8 mouse cellular contexts compared by ENCODE assay signal in genomic region chr6:70842991-70843390, GRCm38 (mm10). TPM values are rescaled to one million over a fixed set of nuclear protein-coding genes. Genes with fewer than 3 reads are reported as not detected.
A peak's percentile ranks its signal among the peaks of the same experiment; 100 is the strongest.
DNase-seq lines count a peak whose midpoint lies in the region; ATAC-seq and TF ChIP-seq lines count a peak whose summit lies in the region.

No protein-coding gene starts in this region.

- no peak overlapping the region for H3K4me2 ChIP-seq in forebrain, postnatal 0 days (ENCODE audit: low read depth)
- peak overlapping the region; percentile 69 for H3K4me2 ChIP-seq in embryonic facial prominence, embryonic 14.5 days (ENCODE audit: low read depth, low read length)
- H3K4me2 ChIP-seq in intestine, embryonic 14.5 days (ENCODE audit: low read length): peak overlapping the region; percentile 65
- peak overlapping the region; percentile 70 for H3K4me2 ChIP-seq in lung, embryonic 16.5 days (ENCODE audit: low read depth, low read length)

- H3K27me3 ChIP-seq in forebrain, embryonic 10.5 days (ENCODE audit: poor library complexity, severe bottlenecking): no peaks in the 10 kb centered on the region
- no peaks in the 10 kb centered on the region for H3K27me3 ChIP-seq in forebrain, postnatal 0 days (ENCODE audit: insufficient read depth, low read length)
- H3K27me3 ChIP-seq in embryonic facial prominence, embryonic 14.5 days (replicated peaks; ENCODE audit: control insufficient read depth, insufficient read depth, low read length): no peaks in the 10 kb centered on the region
- H3K27me3 ChIP-seq in intestine, embryonic 14.5 days (replicated peaks; ENCODE audit: control insufficient read depth, insufficient read depth, low read length): no peaks in the 10 kb centered on the region
- H3K27me3 ChIP-seq in lung, embryonic 16.5 days (ENCODE audit: control insufficient read depth, insufficient read depth, low read depth, low read length): no peaks in the 10 kb centered on the region
- no peaks in the 10 kb centered on the region for H3K27me3 ChIP-seq in cerebellum, adult 2 months (ENCODE audit: control insufficient read depth, insufficient read depth, low read length)

- H3K4me3 ChIP-seq in forebrain, embryonic 10.5 days: peak overlapping the region; percentile 90; the same call in 1 of the 2 replicates
- no peak overlapping the region; the same call in 1 of the 2 replicates for H3K4me3 ChIP-seq in forebrain, postnatal 0 days (ENCODE audit: low read depth, low read length)
- H3K4me3 ChIP-seq in embryonic facial prominence, embryonic 14.5 days (ENCODE audit: low read depth, low read length): peak overlapping the region; percentile 45; the same call in 1 of the 2 replicates
- H3K4me3 ChIP-seq in intestine, embryonic 14.5 days (ENCODE audit: low read depth, low read length): no peak overlapping the region
- H3K4me3 ChIP-seq in lung, embryonic 16.5 days (ENCODE audit: low read length): peak overlapping the region; percentile 52
- H3K4me3 ChIP-seq in cerebellum, adult 2 months (replicated peaks; ENCODE audit: insufficient read depth, low read depth, low read length): no peak overlapping the region

- WGBS in forebrain, embryonic 10.5 days: 67% methylated on average over 5 of the region's 5 CpGs
- 72% methylated on average over 5 of the region's 5 CpGs for WGBS in forebrain, postnatal 0 days
- WGBS in embryonic facial prominence, embryonic 14.5 days: 33% methylated on average over 5 of the region's 5 CpGs
- WGBS in intestine, embryonic 14.5 days: 60% methylated on average over 5 of the region's 5 CpGs
- WGBS in lung, embryonic 16.5 days: 36% methylated on average over 5 of the region's 5 CpGs
- 47% methylated on average over 5 of the region's 5 CpGs for WGBS in cerebellum, adult 2 months

- no peak for TF ChIP-seq POLR2A in cerebellum, adult 2 months (IDR thresholded peaks at IDR 0.05; ENCODE audit: borderline replicate concordance, insufficient read depth, low read length)

- H3K4me1 ChIP-seq in forebrain, embryonic 10.5 days: peaks cover 41% of the 10 kb centered on the region
- H3K4me1 ChIP-seq in forebrain, postnatal 0 days (ENCODE audit: insufficient read depth): peaks cover 15% of the 10 kb centered on the region
- H3K4me1 ChIP-seq in embryonic facial prominence, embryonic 14.5 days (ENCODE audit: control insufficient read depth, insufficient read depth, low read length): peaks cover 28% of the 10 kb centered on the region
- H3K4me1 ChIP-seq in intestine, embryonic 14.5 days (replicated peaks; ENCODE audit: control insufficient read depth, insufficient read depth, low read length): peaks cover 30% of the 10 kb centered on the region
- peaks cover 27% of the 10 kb centered on the region for H3K4me1 ChIP-seq in lung, embryonic 16.5 days (replicated peaks; ENCODE audit: control insufficient read depth, insufficient read depth, low read length)
- H3K4me1 ChIP-seq in cerebellum, adult 2 months (ENCODE audit: control insufficient read depth, insufficient read depth, low read length): peaks cover 3% of the 10 kb centered on the region; the same call in 1 of the 2 replicates

- H3K27ac ChIP-seq in forebrain, embryonic 10.5 days: peak overlapping the region; percentile 86
- no peak overlapping the region for H3K27ac ChIP-seq in forebrain, postnatal 0 days (ENCODE audit: low read depth, low read length)
- peak overlapping the region; percentile 85 for H3K27ac ChIP-seq in embryonic facial prominence, embryonic 14.5 days (replicated peaks; ENCODE audit: low read depth, low read length)
- peak overlapping the region; percentile 70; the same call in 1 of the 2 replicates for H3K27ac ChIP-seq in intestine, embryonic 14.5 days (ENCODE audit: low read depth)
- H3K27ac ChIP-seq in lung, embryonic 16.5 days (ENCODE audit: low read length): peak overlapping the region; percentile 81
- no peak overlapping the region for H3K27ac ChIP-seq in cerebellum, adult 2 months (ENCODE audit: insufficient read depth, low read length)

- TF ChIP-seq CTCF in forebrain, postnatal 0 days (IDR thresholded peaks at IDR 0.05; ENCODE audit: low read depth): no peak
- no peak for TF ChIP-seq CTCF in cerebellum, adult 2 months (IDR thresholded peaks at IDR 0.05; ENCODE audit: borderline replicate concordance, insufficient read depth, low read depth, low read length)

- H3K36me3 ChIP-seq in forebrain, embryonic 10.5 days (replicated peaks): no peaks in the 10 kb centered on the region
- H3K36me3 ChIP-seq in forebrain, postnatal 0 days (ENCODE audit: insufficient read depth): no peaks in the 10 kb centered on the region
- no peaks in the 10 kb centered on the region for H3K36me3 ChIP-seq in embryonic facial prominence, embryonic 14.5 days (ENCODE audit: control insufficient read depth, insufficient read depth, low read length)
- H3K36me3 ChIP-seq in intestine, embryonic 14.5 days (ENCODE audit: control insufficient read depth, insufficient read depth, low read length): no peaks in the 10 kb centered on the region
- no peaks in the 10 kb centered on the region for H3K36me3 ChIP-seq in lung, embryonic 16.5 days (ENCODE audit: control insufficient read depth, insufficient read depth, low read length)

- no peaks in the 10 kb centered on the region for H3K9me3 ChIP-seq in forebrain, embryonic 10.5 days
- no peaks in the 10 kb centered on the region for H3K9me3 ChIP-seq in forebrain, postnatal 0 days (ENCODE audit: low read length)
- H3K9me3 ChIP-seq in embryonic facial prominence, embryonic 14.5 days (ENCODE audit: control insufficient read depth, low read length): no peaks in the 10 kb centered on the region
- H3K9me3 ChIP-seq in intestine, embryonic 14.5 days (ENCODE audit: control insufficient read depth, low read length): no peaks in the 10 kb centered on the region
- no peaks in the 10 kb centered on the region for H3K9me3 ChIP-seq in lung, embryonic 16.5 days (ENCODE audit: control insufficient read depth, low read length)

- DNase-seq in forebrain, embryonic 10.5 days (ENCODE audit: extremely low spot score, low spot score): no peak
- DNase-seq in forebrain, postnatal 0 days: no peak
- peak; percentile 30 for DNase-seq in embryonic facial prominence, embryonic 14.5 days (ENCODE audit: low spot score)
- DNase-seq in intestine, embryonic 14.5 days (ENCODE audit: low spot score): no peak
- DNase-seq in right cerebral cortex, postnatal 25 days: no peak
- no peak for DNase-seq in left cerebral cortex, postnatal 25 days (ENCODE audit: low spot score in 2 of 2)
- DNase-seq in cerebellum, adult 2 months: no peak

- no peak overlapping the region for H3K9ac ChIP-seq in forebrain, postnatal 0 days
- H3K9ac ChIP-seq in embryonic facial prominence, embryonic 14.5 days (ENCODE audit: low read depth, low read length): peak overlapping the region; percentile 61; the same call in 1 of the 2 replicates
- peak overlapping the region; percentile 48; the same call in 1 of the 2 replicates for H3K9ac ChIP-seq in intestine, embryonic 14.5 days (ENCODE audit: low read length)
- H3K9ac ChIP-seq in lung, embryonic 16.5 days (ENCODE audit: low read length): peak overlapping the region; percentile 58

- ATAC-seq in forebrain, postnatal 0 days: no peak
- ATAC-seq in embryonic facial prominence, embryonic 14.5 days (ENCODE audit: low read depth): no peak
- ATAC-seq in intestine, embryonic 14.5 days (replicated peaks; ENCODE audit: low FRiP score, low TSS enrichment, low read depth): no peak
- ATAC-seq in lung, embryonic 16.5 days (ENCODE audit: low read depth): no peak

- intact Hi-C loops in left cerebral cortex, postnatal 25 days (cut with DNase I): loop anchor here (2.0 to 5.0 kb wide), 2 partner anchors 30 to 39 kb away; no protein-coding TSS in a partner anchor

RNA-seq across cellular contexts. Expression of gene Eif2ak3, which starts 1.3 kb away (rescaled TPM):
- polyA plus RNA-seq in forebrain, embryonic 10.5 days (2016; fragmentation: Nextera tagmentation; extraction: Ambion mirVana): 6.5 and 8.0 TPM in 2 replicates
- total RNA-seq in forebrain, postnatal 0 days (2014; rRNA removed): 22.3 and 23.3 TPM in 2 replicates
- polyA plus RNA-seq in forebrain, postnatal 0 days (2015; fragmentation: Nextera tagmentation; extraction: Ambion mirVana): 6.9 and 8.3 TPM in 2 replicates
- 13.0 and 15.9 TPM in 2 replicates for polyA plus RNA-seq in embryonic facial prominence, embryonic 14.5 days (2014; fragmentation: Nextera tagmentation; extraction: Ambion mirVana)
- 7.3 and 8.2 TPM in 2 replicates for polyA plus RNA-seq in intestine, embryonic 14.5 days (2014; fragmentation: Nextera tagmentation; extraction: Ambion mirVana)
- 9.1 and 9.5 TPM in 2 replicates for polyA plus RNA-seq in lung, embryonic 16.5 days (2015; fragmentation: Nextera tagmentation; extraction: Ambion mirVana)
- 10 to 100 TPM; 21.2 to 23.1 TPM for total RNA-seq in left cerebral cortex, postnatal 25 days (2021)
- polyA plus RNA-seq in cerebellum, adult 2 months (2012; rRNA removed): 24.0 and 26.7 TPM in 2 replicates

RNA-seq across cellular contexts. Expression of gene Rpia, which starts 51.0 kb away (rescaled TPM):
- 2.0 and 2.8 TPM in 2 replicates for polyA plus RNA-seq in forebrain, embryonic 10.5 days (2016; fragmentation: Nextera tagmentation; extraction: Ambion mirVana)
- 19.6 and 22.6 TPM in 2 replicates for total RNA-seq in forebrain, postnatal 0 days (2014; rRNA removed)
- polyA plus RNA-seq in forebrain, postnatal 0 days (2015; fragmentation: Nextera tagmentation; extraction: Ambion mirVana): 0.73 and 1.2 TPM in 2 replicates
- polyA plus RNA-seq in embryonic facial prominence, embryonic 14.5 days (2014; fragmentation: Nextera tagmentation; extraction: Ambion mirVana): 3.0 and 3.3 TPM in 2 replicates
- polyA plus RNA-seq in intestine, embryonic 14.5 days (2014; fragmentation: Nextera tagmentation; extraction: Ambion mirVana): 4.8 and 6.1 TPM in 2 replicates
- polyA plus RNA-seq in lung, embryonic 16.5 days (2015; fragmentation: Nextera tagmentation; extraction: Ambion mirVana): 2.2 and 2.7 TPM in 2 replicates
- 10 to 100 TPM; 11.9 to 13.2 TPM for total RNA-seq in left cerebral cortex, postnatal 25 days (2021)
- polyA plus RNA-seq in cerebellum, adult 2 months (2012; rRNA removed): 17.7 and 18.4 TPM in 2 replicates

Comparison
In these comparisons a context has a peak if more than half of its experiments do, and no peak if none do; other contexts are left out.
1. H3K27ac ChIP-seq: peak in forebrain, embryonic 10.5 days (single experiment), embryonic facial prominence, embryonic 14.5 days (single experiment), intestine, embryonic 14.5 days (single experiment) and lung, embryonic 16.5 days (single experiment); none in forebrain, postnatal 0 days (single experiment) and cerebellum, adult 2 months (single experiment).
2. H3K4me3 ChIP-seq: peak in forebrain, embryonic 10.5 days (single experiment), embryonic facial prominence, embryonic 14.5 days (single experiment) and lung, embryonic 16.5 days (single experiment); none in forebrain, postnatal 0 days (single experiment), intestine, embryonic 14.5 days (single experiment) and cerebellum, adult 2 months (single experiment).